Mouse (Mus musculus): ENCODE results near the gene Actr5. TPM values are rescaled to one million over a fixed set of nuclear protein-coding genes. Genes with fewer than 3 reads are reported as not detected.
A peak's percentile ranks its signal among the peaks of the same experiment; 100 is the strongest.

Gene Actr5
- polyA plus RNA-seq, 1 experiment = 9.4 TPM

DNA sequence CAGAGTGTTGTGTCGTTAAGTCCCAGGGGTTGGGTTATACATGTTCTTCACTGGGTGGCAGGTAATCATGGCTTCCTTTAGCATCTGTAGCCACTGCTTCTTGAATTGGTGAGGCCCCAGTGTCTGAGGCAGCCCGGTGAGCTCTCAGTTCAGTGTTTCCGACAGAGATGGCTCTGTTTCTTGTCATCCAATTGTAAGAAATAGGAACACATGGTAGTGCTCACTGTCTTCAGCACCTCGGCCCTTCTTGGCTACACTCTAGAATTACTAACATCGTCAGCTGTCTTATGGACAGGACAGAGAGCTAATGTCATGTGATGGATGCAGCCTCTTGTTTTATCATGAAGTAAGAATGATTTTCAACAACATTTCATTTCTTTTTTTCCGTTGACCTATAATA lies 50.5 kb downstream of the Actr5 start:
- DNase-seq (ENCODE audit: low read depth in 1 of 2, low spot score in 2 of 2) = no peak
- TF ChIP-seq POLR2A (IDR thresholded peaks at IDR 0.05; ENCODE audit: low read depth, low read length) (no peak), CTCF (IDR thresholded peaks at IDR 0.05; ENCODE audit: extremely low read depth, insufficient read depth, insufficient read length, insufficient replicate concordance) (no peak)
- Histone ChIP-seq H3K27ac (ENCODE audit: insufficient read depth, low read length) (peak overlapping the region; percentile 32; the same call in 1 of the 2 replicates), H3K4me3 (ENCODE audit: extremely low read depth, insufficient read depth, insufficient read length) (no peak overlapping the region), H3K36me3 (ENCODE audit: control insufficient read depth, insufficient read depth, low read length) (0 out of 2 replicates have a peak, but pooled peaks cover 3% of the 10 kb centered on the region), H3K4me1 (ENCODE audit: control insufficient read depth, insufficient read depth, insufficient read length) (peaks cover 56% of the 10 kb centered on the region), H3K27me3 (ENCODE audit: control insufficient read depth, insufficient read depth, low read length) (no peaks in the 10 kb centered on the region)
- WGBS = 72% methylated on average over 6 of the region's 6 CpGs

- Histone ChIP-seq H3K36me3 (ENCODE audit: control insufficient read depth, insufficient read depth, low read length) (0 out of 2 replicates have a peak, but pooled peaks cover 3% of the 10 kb centered on the region), H3K4me3 (ENCODE audit: extremely low read depth, insufficient read depth, insufficient read length) (no peak overlapping the region), H3K4me1 (ENCODE audit: control insufficient read depth, insufficient read depth, insufficient read length) (peaks cover 49% of the 10 kb centered on the region), H3K27me3 (ENCODE audit: control insufficient read depth, insufficient read depth, low read length) (no peaks in the 10 kb centered on the region), H3K27ac (ENCODE audit: insufficient read depth, low read length) (no peak overlapping the region)
- no peak for DNase-seq (ENCODE audit: low read depth in 1 of 2, low spot score in 2 of 2)
- 91% methylated on average over 12 of the region's 12 CpGs for WGBS
- TF ChIP-seq POLR2A (IDR thresholded peaks at IDR 0.05; ENCODE audit: low read depth, low read length) = no peak
- TF ChIP-seq CTCF (IDR thresholded peaks at IDR 0.05; ENCODE audit: extremely low read depth, insufficient read depth, insufficient read length, insufficient replicate concordance) = no peak
These were observed 51.3 kb downstream of the Actr5 start for GRCm38 (mm10) chr2:158675907-158676533.

DNA sequence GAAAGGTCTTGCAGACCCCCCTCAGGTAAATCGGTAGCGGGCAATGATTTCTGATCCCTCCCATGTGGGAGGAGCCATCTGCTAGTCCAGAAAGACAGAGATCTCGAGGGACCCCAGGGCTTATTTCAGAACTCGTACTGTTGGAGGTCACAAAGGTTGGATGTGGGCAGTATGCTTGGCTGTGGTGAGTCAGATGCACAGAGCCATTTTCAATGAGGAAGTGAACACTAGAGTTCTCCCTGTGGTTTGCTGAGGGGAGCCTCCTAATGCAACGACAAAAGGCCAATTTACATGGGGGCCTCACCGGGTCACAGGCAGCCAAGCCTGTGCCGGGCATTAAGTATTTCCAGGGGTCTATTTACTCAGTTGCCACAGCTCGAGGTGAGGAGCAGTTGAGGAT lies 53.3 kb downstream of the Actr5 start:
- TF ChIP-seq CTCF (IDR thresholded peaks at IDR 0.05; ENCODE audit: extremely low read depth, insufficient read depth, insufficient read length, insufficient replicate concordance) = no peak
- no peak for TF ChIP-seq POLR2A (IDR thresholded peaks at IDR 0.05; ENCODE audit: low read depth, low read length)
- H3K27ac ChIP-seq (ENCODE audit: insufficient read depth, low read length) = peak overlapping the region; percentile 37; the same call in 1 of the 2 replicates
- no peaks in the 10 kb centered on the region for H3K36me3 ChIP-seq (ENCODE audit: control insufficient read depth, insufficient read depth, low read length)
- H3K4me3 ChIP-seq (ENCODE audit: extremely low read depth, insufficient read depth, insufficient read length) = no peak overlapping the region
- no peak for DNase-seq (ENCODE audit: low read depth in 1 of 2, low spot score in 2 of 2)
- peaks cover 52% of the 10 kb centered on the region for H3K4me1 ChIP-seq (ENCODE audit: control insufficient read depth, insufficient read depth, insufficient read length)
- 15% methylated on average over 8 of the region's 8 CpGs for WGBS
- H3K27me3 ChIP-seq (ENCODE audit: control insufficient read depth, insufficient read depth, low read length) = no peaks in the 10 kb centered on the region

DNA sequence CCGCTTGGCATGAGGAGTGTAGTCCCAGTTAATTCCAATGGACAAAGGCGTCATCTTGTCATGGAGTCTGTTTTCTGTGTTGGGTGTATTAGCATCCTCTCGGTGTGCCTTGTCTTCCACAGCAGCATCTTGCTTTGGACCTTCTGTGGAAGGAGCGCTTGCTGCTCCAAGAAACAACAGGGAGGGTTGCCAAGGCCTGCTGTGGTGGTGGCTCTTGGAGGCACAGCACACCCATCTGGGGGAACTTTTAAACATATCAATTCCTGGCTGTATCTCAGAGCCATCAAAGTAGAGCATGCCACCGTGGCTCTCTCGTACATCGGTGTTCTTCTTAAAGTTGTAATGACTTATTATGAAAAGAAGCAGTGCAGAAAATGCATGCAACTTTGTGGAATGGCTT lies 54.4 kb downstream of the Actr5 start:
- no peaks in the 10 kb centered on the region for H3K27me3 ChIP-seq (ENCODE audit: control insufficient read depth, insufficient read depth, low read length)
- WGBS = 91% methylated on average over 7 of the region's 7 CpGs
- peaks cover 50% of the 10 kb centered on the region; the same call in 1 of the 2 replicates for H3K4me1 ChIP-seq (ENCODE audit: control insufficient read depth, insufficient read depth, insufficient read length)
- DNase-seq (ENCODE audit: low read depth in 1 of 2, low spot score in 2 of 2) = no peak
- H3K4me3 ChIP-seq (ENCODE audit: extremely low read depth, insufficient read depth, insufficient read length) = no peak overlapping the region
- H3K36me3 ChIP-seq (ENCODE audit: control insufficient read depth, insufficient read depth, low read length) = no peaks in the 10 kb centered on the region
- no peak for TF ChIP-seq POLR2A (IDR thresholded peaks at IDR 0.05; ENCODE audit: low read depth, low read length)
- H3K27ac ChIP-seq (ENCODE audit: insufficient read depth, low read length) = no peak overlapping the region

GRCm38 (mm10) chr2:158680357-158680889 lies 55.7 kb downstream of the Actr5 start:
- DNase-seq (ENCODE audit: low read depth in 1 of 2, low spot score in 2 of 2) = no peak
- WGBS = 84% methylated on average over 10 of the region's 10 CpGs
- H3K4me1 ChIP-seq (ENCODE audit: control insufficient read depth, insufficient read depth, insufficient read length) = peaks cover 41% of the 10 kb centered on the region; the same call in 1 of the 2 replicates
- no peak overlapping the region for H3K27ac ChIP-seq (ENCODE audit: insufficient read depth, low read length)
- TF ChIP-seq POLR2A (IDR thresholded peaks at IDR 0.05; ENCODE audit: low read depth, low read length) (no peak), CTCF (IDR thresholded peaks at IDR 0.05; ENCODE audit: extremely low read depth, insufficient read depth, insufficient read length, insufficient replicate concordance) (no peak)
- no peaks in the 10 kb centered on the region for H3K36me3 ChIP-seq (ENCODE audit: control insufficient read depth, insufficient read depth, low read length)
- no peak overlapping the region for H3K4me3 ChIP-seq (ENCODE audit: extremely low read depth, insufficient read depth, insufficient read length)
- H3K27me3 ChIP-seq (ENCODE audit: control insufficient read depth, insufficient read depth, low read length) = no peaks in the 10 kb centered on the region

- Histone ChIP-seq H3K27me3 (ENCODE audit: control insufficient read depth, insufficient read depth, low read length) (no peaks in the 10 kb centered on the region), H3K4me1 (ENCODE audit: control insufficient read depth, insufficient read depth, insufficient read length) (peaks cover 41% of the 10 kb centered on the region; the same call in 1 of the 2 replicates), H3K4me3 (ENCODE audit: extremely low read depth, insufficient read depth, insufficient read length) (no peak overlapping the region), H3K36me3 (ENCODE audit: control insufficient read depth, insufficient read depth, low read length) (no peaks in the 10 kb centered on the region), H3K27ac (ENCODE audit: insufficient read depth, low read length) (no peak overlapping the region)
- no peak for DNase-seq (ENCODE audit: low read depth in 1 of 2, low spot score in 2 of 2)
- 65% methylated on average over 6 of the region's 6 CpGs for whole genome bisulfite sequencing
- TF ChIP-seq POLR2A (IDR thresholded peaks at IDR 0.05; ENCODE audit: low read depth, low read length) (no peak), CTCF (IDR thresholded peaks at IDR 0.05; ENCODE audit: extremely low read depth, insufficient read depth, insufficient read length, insufficient replicate concordance) (no peak)
These were observed 57.0 kb downstream of the Actr5 start for GRCm38 (mm10) chr2:158681714-158682113.

Data from spleen, adult 2 months (tissue).